Mouse (Mus musculus) lung, postnatal 0 days (tissue): ENCODE data around the gene Fndc1. TPM values are rescaled to one million over a fixed set of nuclear protein-coding genes. Genes with fewer than 3 reads are reported as not detected.

Experiments used
- ATAC-seq: fragments of 200-750 bp; cut with Nextera tagmentation; 2 replicates; pipeline ENCODE4 v1.8.0; 2017; ENCODE audit warnings: moderate library complexity
- DNase-seq: peaks from one replicate; pipeline ENCODE4 v3.0.0-alpha.2; 2016; ENCODE audit warnings: low spot score
- H3K27ac ChIP-seq: fragments of 300-500 bp; sonication (generic); 2 replicates; pipeline ENCODE4 v1.5.1; 2014; ENCODE audit warnings: antibody characterized with exemption, mild to moderate bottlenecking, low read length, mixed read lengths
- H3K27me3 ChIP-seq: fragments of 300-500 bp; sonication (generic); replicated peaks from 2 replicates; pipeline ENCODE4 v1.6.1; 2014; ENCODE audit warnings: low read length, mixed read lengths; ENCODE audit not compliant: insufficient read depth
- H3K36me3 ChIP-seq: fragments of 300-500 bp; sonication (generic); 2 replicates; pipeline ENCODE4 v1.6.1; 2014; ENCODE audit warnings: low read length, mixed read lengths; ENCODE audit not compliant: insufficient read depth
- H3K4me1 ChIP-seq: fragments of 300-500 bp; sonication (generic); 2 replicates; pipeline ENCODE4 v1.6.1; 2014; ENCODE audit warnings: antibody characterized with exemption, low read depth, low read length, mixed read lengths; ENCODE audit not compliant: insufficient read depth
- H3K4me2 ChIP-seq: fragments of 300-500 bp; sonication (generic); replicated peaks from 2 replicates; pipeline ENCODE4 v1.6.1; 2014; ENCODE audit warnings: low read depth, mild to moderate bottlenecking, low read length, moderate library complexity, mixed read lengths
- H3K4me3 ChIP-seq: fragments of 300-500 bp; sonication (generic); 2 replicates; pipeline ENCODE4 v1.5.1; 2014; ENCODE audit warnings: low read depth, low read length
- H3K9ac ChIP-seq: fragments of 300-500 bp; sonication (generic); replicated peaks from 2 replicates; pipeline ENCODE4 v1.6.1; 2014; ENCODE audit warnings: low read depth, mild to moderate bottlenecking
- H3K9me3 ChIP-seq: fragments of 300-500 bp; sonication (generic); 2 replicates; pipeline ENCODE4 v1.6.1; 2016; ENCODE audit warnings: low read length, mixed read lengths
- CTCF ChIP-seq: IDR thresholded peaks from 2 replicates; pipeline ENCODE4 v1.5.1; 2016; ENCODE audit warnings: antibody characterized with exemption, mild to moderate bottlenecking
- EP300 ChIP-seq: IDR thresholded peaks from 2 replicates; pipeline ENCODE4 v1.6.1; 2016; ENCODE audit warnings: antibody characterized with exemption, mild to moderate bottlenecking, control low read depth
- WGBS: fragments of 180-500 bp; shearing (Covaris S2); extraction: QIAGEN DNeasy Blood & Tissue Kit; methylation state at CpG from one replicate; pipeline ENCODE4 v1.1.7; 2014; 5-methylcytosine and 5-hydroxymethylcytosine counted together
- polyA plus RNA-seq: library from polyadenylated mRNA; unstranded; fragments of >200 nt; fragmentation: Nextera tagmentation; extraction: Ambion mirVana; gene quantifications from 2 replicates; pipeline ENCODE4 v1.2.1, GENCODE M21; 2015

Fndc1 gene
- polyA plus RNA-seq, 1 experiment from 2014 or later: 40.8 TPM

DNA sequence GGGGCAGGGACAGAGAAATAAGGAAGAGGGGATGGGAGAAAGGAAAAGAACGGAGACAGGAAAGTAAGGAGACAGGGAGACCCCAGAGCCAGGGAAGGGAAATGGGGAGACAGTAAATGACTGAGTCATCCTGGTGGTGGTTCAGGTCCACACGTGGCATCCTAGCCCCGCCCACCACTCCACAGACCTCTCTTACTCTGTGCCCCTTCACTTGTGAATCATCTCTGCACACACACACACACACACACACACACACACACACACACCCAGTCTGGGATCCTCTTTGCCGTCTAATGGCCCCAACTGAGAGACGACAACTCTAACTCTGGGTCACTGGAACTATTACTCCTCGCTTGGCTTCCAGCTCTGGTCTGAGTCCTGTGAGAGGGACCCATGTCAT, 30.6 kb upstream of the Fndc1 start:
- Histone ChIP-seq H3K4me2 (no peak overlapping the region), H3K4me3 (no peak overlapping the region), H3K27ac (no peak overlapping the region), H3K4me1 (no peaks in the 10 kb centered on the region), H3K9me3 (no peaks in the 10 kb centered on the region), H3K36me3 (no peaks in the 10 kb centered on the region), H3K27me3 (no peaks in the 10 kb centered on the region), H3K9ac (no peak overlapping the region)
- whole genome bisulfite sequencing: 84% methylated on average over 5 of the region's 6 CpGs
- DNase-seq: no peak
- no peak for TF ChIP-seq CTCF
- no peak for TF ChIP-seq EP300
- no peak for ATAC-seq

DNA sequence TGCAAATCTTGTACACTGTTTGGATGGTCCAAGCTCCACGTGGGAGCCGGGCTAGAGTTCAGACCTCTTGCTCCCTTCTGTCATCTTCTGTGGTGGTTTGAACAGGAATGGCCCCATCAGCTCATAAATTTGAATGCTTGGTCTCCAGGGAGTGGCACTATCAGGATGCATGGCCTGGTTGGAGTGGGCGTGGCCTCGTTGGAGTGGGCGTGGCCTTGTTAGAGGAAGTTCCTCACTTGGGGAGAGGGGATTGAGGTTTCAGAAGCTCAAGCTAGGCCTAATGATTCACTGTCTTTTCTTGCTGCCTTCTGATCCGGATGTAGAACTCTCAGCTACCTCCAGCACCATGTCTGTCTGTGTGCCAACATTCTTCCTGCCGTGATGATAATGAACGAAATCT, 28.7 kb upstream of the Fndc1 start:
- Histone ChIP-seq H3K9me3 (no peaks in the 10 kb centered on the region), H3K4me3 (no peak overlapping the region), H3K9ac (no peak overlapping the region), H3K27ac (no peak overlapping the region), H3K27me3 (no peaks in the 10 kb centered on the region), H3K36me3 (no peaks in the 10 kb centered on the region), H3K4me2 (no peak overlapping the region), H3K4me1 (no peaks in the 10 kb centered on the region)
- no peak for DNase-seq
- TF ChIP-seq CTCF (no peak), EP300 (no peak)
- no peak for ATAC-seq
- 58% methylated on average over 8 of the region's 8 CpGs for WGBS

DNA sequence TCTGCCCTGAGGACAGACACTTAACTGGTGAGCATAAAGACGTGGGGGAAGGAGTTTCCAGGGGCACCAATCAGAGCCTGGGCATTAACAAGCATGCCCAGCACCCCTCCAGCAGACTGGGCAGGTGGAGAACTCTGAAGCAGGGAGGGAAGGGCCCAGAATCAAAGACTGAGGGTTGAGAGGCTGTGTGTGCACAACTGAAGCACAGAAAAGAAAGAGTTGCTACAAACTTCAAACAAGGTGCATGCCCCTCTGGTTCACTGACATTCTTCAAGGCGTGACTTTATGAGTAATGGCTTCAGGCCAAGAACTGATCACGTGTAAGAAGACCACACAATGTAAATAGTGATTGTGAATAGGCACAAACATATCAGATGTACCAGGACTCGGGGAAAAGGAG, 24.9 kb upstream of the Fndc1 start:
- Histone ChIP-seq H3K4me1 (no peaks in the 10 kb centered on the region), H3K27me3 (no peaks in the 10 kb centered on the region), H3K4me3 (no peak overlapping the region), H3K9me3 (no peaks in the 10 kb centered on the region), H3K36me3 (no peaks in the 10 kb centered on the region), H3K27ac (no peak overlapping the region; the same call in 1 of the 2 replicates), H3K9ac (no peak overlapping the region), H3K4me2 (no peak overlapping the region)
- TF ChIP-seq CTCF: no peak
- TF ChIP-seq EP300: no peak
- 16% methylated on average over 4 of the region's 4 CpGs for WGBS
- DNase-seq: peak; percentile 75
- ATAC-seq: peak; percentile 95

DNA sequence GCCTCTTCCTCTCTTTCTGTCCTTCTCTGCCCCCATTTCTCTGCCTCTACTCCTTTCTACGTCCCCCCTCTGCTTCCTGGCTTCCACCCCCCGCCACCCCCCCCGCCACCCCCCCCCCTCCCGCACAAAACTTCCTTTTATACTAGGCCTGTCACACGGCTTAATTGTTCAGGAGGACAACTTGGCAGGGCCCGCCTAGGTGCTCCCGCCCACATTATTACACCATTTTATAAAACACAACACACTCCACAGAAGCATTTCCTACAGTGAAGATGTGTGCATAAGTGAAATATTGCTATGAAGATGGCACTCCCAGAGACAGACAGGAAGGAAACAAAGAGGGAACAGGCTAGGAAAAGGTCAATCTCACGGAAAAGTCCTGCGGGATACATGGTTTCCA, 24.4 kb upstream of the Fndc1 start:
- peak; percentile 65 for DNase-seq
- peak; percentile 79 for ATAC-seq
- peak overlapping the region; percentile 19; the same call in 1 of the 2 replicates for H3K4me2 ChIP-seq
- 39% methylated on average over 6 of the region's 9 CpGs for WGBS
- H3K4me1 ChIP-seq: no peaks in the 10 kb centered on the region
- H3K9ac ChIP-seq: no peak overlapping the region
- H3K27ac ChIP-seq: 0 out of 2 replicates have a peak overlapping the region, but pooled peaks have one; percentile 5
- TF ChIP-seq EP300: no peak
- no peak for TF ChIP-seq CTCF
- no peaks in the 10 kb centered on the region for H3K36me3 ChIP-seq
- H3K4me3 ChIP-seq: no peak overlapping the region
- no peaks in the 10 kb centered on the region for H3K9me3 ChIP-seq
- H3K27me3 ChIP-seq: no peaks in the 10 kb centered on the region

DNA sequence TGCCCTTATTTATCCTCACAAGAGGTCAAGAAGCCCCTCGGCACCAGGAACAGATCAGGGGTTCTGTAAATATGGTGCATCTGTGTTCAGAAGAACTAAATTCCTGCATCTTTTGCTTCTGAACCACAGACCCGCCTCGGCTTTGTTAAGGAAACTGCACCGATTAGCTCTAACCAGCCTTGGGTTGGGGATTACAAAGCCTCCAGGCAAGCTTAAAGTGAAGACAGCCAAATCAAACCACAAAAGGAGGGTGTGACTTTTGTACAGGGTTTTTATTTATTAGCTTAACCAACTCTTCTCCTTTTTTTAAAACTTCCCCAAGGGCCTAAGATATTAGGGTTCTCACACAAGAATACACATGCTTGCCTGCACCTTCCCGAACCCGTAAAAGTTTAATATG, 23.1 kb upstream of the Fndc1 start:
- no peak for DNase-seq
- ATAC-seq: no peak
- Histone ChIP-seq H3K4me3 (no peak overlapping the region), H3K4me1 (no peaks in the 10 kb centered on the region), H3K27ac (no peak overlapping the region), H3K36me3 (no peaks in the 10 kb centered on the region), H3K9ac (no peak overlapping the region), H3K9me3 (no peaks in the 10 kb centered on the region), H3K4me2 (no peak overlapping the region), H3K27me3 (no peaks in the 10 kb centered on the region)
- 89% methylated on average over 6 of the region's 6 CpGs for WGBS
- no peak for TF ChIP-seq EP300
- TF ChIP-seq CTCF: no peak

DNA sequence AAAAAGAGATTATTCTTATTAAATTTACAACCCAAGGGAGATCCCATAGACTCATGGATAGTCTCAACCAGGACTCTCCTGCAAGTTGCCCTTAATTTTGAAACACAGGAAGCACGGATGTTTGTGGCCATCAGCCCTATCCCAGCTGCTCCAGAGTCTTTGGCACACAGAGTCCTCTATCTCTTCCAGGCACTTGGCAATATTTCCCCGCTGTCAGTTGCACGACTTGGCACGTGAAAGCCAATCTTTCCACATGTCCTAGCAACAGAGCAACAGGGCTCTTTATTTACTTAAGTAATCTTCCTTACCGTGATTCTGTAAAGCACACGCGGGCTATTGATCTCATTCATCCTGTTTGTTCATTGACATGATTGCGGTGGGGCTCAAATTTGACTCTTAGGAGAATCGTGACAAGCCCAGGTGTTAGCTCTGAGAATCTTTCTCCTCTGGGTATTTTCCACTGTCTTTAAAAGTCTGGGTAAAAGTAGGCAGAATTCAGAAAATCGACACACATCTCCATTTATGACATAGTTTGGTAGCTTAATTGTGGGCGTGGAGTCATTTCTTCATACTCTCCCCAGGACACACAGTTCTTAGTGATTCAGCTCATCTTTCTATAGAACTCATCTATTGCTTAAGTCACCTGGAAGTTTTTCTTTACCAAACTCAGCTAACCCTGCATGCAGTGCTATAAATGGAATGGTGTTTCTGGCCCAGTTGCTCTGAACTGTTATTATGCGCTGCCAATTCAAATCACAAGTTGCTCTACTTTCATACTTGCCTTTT, 13.6 kb upstream of the Fndc1 start:
- TF ChIP-seq CTCF: no peak
- TF ChIP-seq EP300: no peak; the same call in 1 of the 2 replicates
- ATAC-seq (peak; percentile 90), DNase-seq (peak; percentile 88)
- 49% methylated on average over 12 of the region's 12 CpGs for WGBS
- H3K9me3 ChIP-seq: no peaks in the 10 kb centered on the region
- no peaks in the 10 kb centered on the region for H3K27me3 ChIP-seq
- H3K9ac ChIP-seq: no peak overlapping the region
- H3K4me2 ChIP-seq: no peak overlapping the region
- no peak overlapping the region for H3K4me3 ChIP-seq
- peaks cover 3% of the 10 kb centered on the region; the same call in 1 of the 2 replicates for H3K4me1 ChIP-seq
- H3K27ac ChIP-seq: no peak overlapping the region
- no peaks in the 10 kb centered on the region for H3K36me3 ChIP-seq
